Mouse (Mus musculus): ENCODE results near the gene Kxd1. TPM values are rescaled to one million over a fixed set of nuclear protein-coding genes. Genes with fewer than 3 reads are reported as not detected.
A peak's percentile ranks its signal among the peaks of the same experiment; 100 is the strongest.

The Kxd1 gene
- total RNA-seq, 2 experiments from 2014 or later = 44.8 to 46.4 TPM

DNA sequence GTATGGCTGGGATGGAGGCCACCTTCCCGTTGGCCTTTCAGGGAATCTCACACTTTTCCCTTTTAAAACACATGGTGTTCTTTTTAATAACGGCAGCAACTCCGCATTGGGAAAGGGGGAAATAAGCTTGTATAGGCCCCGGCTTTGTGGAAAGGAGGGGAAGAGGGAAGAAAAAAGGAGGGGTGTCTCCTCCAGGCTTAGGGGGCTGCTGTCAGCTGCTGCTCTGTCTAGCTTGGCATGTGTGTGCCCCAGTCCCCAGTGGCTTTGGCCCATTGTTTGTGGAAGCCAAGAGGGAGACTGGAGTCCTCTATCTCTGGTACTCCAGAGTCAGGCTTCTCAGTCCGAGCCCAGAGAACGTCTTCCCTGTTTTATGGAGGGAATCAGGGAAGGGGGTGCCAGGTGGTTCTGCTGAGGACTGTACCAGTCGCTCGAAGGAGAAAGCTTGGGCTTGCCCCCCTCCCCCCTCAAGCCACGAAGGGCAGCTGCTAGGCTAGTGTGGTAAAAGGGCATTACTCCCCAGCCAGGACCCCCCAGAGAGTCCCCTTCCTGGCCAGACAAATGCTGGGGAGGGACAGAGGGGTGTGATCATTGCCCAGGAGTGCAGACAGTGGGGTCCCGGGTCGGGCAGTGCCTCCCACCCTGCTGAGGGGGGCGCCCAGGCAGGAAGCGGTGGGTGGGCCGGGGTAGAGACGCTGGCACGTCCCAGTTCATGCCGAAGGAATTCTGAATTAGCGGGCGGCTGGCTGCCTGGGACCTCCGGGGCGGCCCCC lies 32.6 kb downstream of the Kxd1 start:
- DNase-seq (ENCODE audit: low spot score in 2 of 2) = no peak

DNA sequence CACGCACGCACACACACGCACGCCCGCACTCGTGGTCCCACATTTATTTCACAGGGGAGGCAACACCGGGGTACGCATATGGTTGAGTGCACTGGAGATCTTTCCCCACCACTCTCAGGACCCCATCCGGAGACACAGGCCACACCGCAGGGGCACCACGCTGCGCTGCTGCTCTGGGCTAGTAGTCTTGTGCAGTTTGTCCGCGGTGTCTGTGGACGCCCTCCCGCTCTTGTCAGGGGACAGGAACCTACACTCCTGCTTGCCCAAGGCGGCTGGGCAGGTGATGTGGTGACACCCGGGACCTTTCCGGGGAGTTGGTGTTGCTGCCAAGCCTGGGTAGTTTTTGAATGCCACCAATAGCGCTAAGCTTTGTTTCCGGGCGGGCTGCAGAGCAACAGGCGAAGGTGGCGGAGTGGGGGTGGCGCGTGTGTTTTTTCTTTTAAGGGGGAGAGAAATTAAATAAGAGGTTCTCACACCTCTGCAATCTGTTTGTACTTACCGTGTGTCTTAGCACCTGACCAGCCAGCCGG lies 33.3 kb downstream of the Kxd1 start:
- DNase-seq (ENCODE audit: low spot score in 2 of 2) = no peak

- DNase-seq (ENCODE audit: low spot score in 2 of 2) = no peak
Measured at GRCm38 (mm10) chr8:70493692-70494415, 33.9 kb downstream of the Kxd1 start.

DNA sequence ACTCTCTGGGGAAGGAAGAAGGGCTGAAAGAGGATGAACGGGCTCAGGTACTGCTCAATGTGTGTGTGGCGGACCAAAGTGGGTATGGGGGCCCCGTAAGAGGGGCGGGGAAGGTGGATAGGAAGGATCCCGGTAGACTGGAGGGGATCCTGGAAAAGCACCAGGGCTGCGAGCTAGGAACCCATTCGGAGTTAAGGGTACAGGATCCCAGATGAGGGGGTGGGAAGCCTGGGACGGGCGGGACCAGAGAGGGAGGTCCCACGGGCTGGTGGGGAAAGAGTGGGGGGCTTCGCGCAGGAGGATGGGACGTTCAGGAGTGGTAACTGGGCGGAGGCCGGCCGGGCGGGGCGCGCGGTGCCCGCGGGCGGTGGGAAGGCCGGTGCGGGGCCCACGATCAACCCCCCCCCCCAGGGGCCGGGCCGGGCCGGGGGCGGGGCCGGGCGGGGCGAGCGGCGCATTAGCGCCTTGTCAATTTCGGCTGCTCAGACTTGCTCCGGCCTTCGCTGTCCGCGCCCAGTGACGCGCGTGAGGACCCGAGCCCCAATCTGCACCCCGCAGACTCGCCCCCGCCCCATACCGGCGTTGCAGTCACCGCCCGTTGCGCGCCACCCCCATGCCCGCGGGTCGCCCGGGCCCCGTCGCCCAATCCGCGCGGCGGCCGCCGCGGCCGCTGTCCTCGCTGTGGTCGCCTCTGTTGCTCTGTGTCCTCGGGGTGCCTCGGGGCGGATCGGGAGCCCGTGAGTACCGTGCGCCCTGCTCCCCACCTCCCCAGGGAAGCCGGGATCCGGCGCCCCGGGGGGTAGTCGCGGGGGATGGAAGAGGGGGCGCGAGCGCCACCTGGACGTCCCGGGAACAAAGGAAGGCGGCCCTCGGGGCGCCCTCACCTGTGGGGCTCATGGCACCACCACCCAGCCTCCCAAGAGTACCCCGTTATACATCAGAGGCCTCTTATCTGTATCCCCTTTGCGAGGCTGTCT lies 34.8 kb downstream of the Kxd1 start, which contains the start of gene Crlf1:
TSS of gene Crlf1 (plus strand) at position 495 of the 977 bp plus-strand sequence.
- no peak for DNase-seq (ENCODE audit: low spot score in 2 of 2)

DNA sequence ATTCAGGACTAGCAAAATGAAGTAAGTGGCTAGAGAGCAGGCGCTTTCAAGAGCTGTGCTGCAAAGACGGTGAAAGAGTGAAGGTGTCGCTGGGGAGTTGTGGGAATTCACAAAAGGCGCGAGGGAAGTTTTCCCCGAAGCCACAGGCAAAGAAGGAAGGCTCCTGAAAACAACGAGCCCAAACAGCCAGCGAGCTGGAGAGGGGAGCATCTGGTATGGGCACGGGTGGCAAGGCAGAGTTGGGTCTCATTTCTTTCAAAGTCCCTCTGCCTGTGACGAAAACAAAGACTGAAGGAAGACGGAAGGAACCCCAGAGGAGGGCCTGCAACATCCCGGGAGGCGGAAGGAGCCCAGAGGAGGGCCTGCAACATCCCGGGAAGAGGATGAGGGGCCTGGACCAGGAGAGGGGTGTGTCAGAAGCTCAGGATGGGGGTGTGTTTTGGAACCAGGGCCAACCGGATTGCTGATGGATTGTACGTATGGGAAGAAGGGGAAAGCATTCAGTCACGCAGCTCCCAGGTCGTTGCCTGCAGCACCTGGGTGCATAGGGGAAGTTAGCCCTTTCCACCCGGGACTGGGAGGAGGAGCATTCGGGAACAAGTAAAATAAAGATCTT lies 36.8 kb downstream of the Kxd1 start:
- DNase-seq (ENCODE audit: low spot score in 2 of 2) = no peak

- no peak for DNase-seq (ENCODE audit: low spot score in 2 of 2)
Measured at GRCm38 (mm10) chr8:70490061-70490879, 37.5 kb downstream of the Kxd1 start.

GRCm38 (mm10) chr8:70489576-70489975 lies 38.2 kb downstream of the Kxd1 start:
- DNase-seq (ENCODE audit: low spot score in 2 of 2) = no peak

GRCm38 (mm10) chr8:70488931-70489470 lies 38.8 kb downstream of the Kxd1 start:
- DNase-seq (ENCODE audit: low spot score in 2 of 2) = no peak

DNA sequence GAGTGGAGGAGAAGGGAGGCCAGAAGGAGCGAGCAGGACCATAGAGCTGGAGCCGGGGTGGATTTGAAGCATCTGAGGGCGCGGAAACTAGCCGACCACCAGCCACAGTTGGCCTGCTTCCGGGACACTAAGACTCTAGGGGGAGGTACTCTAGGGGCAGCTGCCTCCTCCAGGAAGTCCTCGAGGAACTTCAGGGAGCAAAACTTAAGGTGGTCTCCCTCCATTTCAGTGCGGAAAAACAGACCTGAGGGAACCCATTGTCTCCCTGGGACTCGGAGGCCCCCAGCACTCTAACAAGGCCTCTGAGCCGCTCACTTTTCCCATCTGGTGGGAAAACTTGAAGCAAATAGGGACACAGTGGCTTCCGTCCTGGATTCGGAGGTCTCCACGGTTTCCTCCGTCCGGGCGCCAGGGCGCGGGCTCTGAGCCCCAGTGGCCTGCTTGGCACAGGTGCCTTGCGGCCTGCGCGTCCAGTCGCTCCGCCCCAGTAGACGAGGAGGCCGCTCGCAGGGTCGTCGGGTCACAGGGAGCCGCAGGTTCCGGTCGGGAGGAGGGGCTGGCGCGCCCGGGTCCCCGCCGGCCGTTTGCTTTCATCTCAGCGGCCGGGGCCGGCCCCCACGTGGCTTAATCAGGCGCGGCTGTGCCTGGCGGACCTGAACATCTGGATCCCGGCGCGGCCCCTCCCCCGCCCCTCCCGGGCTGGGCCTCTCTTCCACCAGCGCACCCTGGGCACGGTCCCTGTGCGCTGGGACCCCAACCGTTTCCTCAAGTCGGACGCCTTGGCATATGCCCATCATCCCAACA lies 39.6 kb downstream of the Kxd1 start:
- no peak for DNase-seq (ENCODE audit: low spot score in 2 of 2)

DNA sequence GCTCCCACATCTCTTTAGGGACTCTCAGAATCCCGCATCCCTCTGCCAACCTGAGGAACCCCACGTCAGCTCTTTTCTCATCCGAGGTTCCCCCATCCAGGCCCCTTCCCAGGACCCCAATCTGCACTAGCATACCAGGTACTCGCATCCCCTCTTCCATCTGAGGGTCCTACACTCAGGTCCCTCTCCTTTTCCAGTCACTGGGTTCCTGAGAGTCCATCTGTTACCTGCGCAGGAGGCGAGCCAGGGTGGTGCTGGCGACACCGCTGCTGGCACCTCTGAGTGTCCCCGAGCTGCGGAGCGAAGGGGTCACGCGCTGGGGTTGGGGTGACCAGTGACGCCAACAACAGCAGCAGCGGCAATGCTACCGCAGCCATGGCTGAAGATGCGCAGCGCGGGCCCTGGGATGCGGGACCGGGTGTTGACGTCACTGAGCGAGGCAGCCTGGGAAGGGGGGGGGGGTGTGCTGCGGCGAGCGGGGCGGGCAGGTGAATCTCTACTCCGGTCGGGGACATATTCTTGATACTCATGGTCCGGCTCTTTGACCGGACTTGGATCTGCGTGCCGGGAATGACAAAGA lies 40.7 kb downstream of the Kxd1 start, which contains the start of gene Tmem59l:
TSS of gene Tmem59l (minus strand) at position 418 of the 580 bp plus-strand sequence.
- peak; percentile 67 to 75 for DNase-seq (ENCODE audit: low spot score in 2 of 2)

- DNase-seq (ENCODE audit: low spot score in 2 of 2) = no peak
Measured at GRCm38 (mm10) chr8:70486191-70486681, 41.5 kb downstream of the Kxd1 start.

DNA sequence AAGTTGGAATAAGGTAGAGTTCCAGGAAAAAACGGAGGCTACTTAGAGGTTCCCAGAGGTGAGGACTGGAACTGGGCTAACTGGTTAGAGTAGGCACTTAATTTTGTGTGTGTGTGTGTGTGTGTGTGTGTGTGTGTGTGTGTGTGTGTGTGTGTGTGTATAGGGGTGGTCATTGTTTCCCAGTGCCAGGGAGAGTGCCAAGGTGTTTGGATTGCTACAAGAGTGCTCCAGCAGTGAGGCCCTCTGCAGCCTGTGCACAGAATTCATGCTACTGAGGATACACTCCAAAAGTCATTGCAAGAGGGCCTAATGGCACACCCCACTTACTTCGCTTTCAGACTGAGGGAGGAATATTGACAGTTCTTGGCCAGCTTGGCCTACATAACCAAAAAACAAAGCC lies 44.8 kb downstream of the Kxd1 start:
- DNase-seq (ENCODE audit: low spot score in 2 of 2) = no peak

- DNase-seq (ENCODE audit: low spot score in 2 of 2) = peak in 1 of 2 experiments; percentile 54
Measured at GRCm38 (mm10) chr8:70481908-70482307, 45.8 kb downstream of the Kxd1 start.

DNA sequence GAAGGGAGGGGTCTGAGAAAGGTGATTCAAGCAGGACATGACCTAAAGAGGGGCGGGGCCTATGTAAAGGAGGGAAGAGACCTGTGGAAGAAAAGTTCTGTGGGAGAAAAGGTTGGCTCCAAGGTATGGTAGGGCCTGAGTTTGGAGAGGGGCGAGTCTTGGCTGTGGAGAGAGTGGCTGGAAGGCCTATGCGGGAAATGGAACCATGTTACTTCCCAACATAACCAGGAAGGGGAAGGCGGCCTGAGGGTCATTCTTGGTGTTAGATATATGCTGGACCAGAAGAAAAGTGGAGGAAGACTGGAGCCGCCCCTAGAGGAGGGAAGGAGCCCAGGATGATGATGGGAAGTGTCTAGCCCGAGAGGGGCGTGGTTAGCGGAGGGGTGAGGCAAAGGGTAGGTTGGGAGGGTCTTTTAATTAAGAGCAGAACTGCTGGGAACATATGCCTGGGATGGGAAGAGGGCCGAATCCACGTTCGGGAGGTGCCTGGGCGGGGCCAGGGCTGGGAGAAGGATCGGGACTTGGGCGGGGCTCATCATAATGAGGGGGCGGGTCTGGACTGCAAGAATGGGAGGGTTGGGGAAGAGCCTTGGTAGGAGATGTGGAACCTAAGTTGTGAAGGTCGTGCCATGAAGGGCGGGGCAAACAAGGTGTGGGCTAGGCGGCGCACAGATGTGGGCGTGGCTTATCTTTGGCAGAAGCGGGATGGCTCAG lies 50.3 kb downstream of the Kxd1 start:
- no peak for DNase-seq (ENCODE audit: low spot score in 2 of 2)

GRCm38 (mm10) chr8:70476333-70477268 lies 51.2 kb downstream of the Kxd1 start, which contains the start of gene Klhl26:
Klhl26 (minus strand) TSS chr8:70476968.
- DNase-seq (ENCODE audit: low spot score in 2 of 2) = peak; percentile 90 to 92

GRCm38 (mm10) chr8:70471856-70472255 lies 55.9 kb downstream of the Kxd1 start:
- DNase-seq (ENCODE audit: low spot score in 2 of 2) = no peak

Data from left cerebral cortex, adult 18-20 months (tissue).